Mouse (Mus musculus) thymus, postnatal 36 days (tissue): ENCODE data around the gene Gm5460.

Experiments used
- DNase-seq, 2 experiments: peaks; one replicate each; pipeline ENCODE4 v3.0.0; 2022; ENCODE audit warnings: mixed read lengths in 2 of 2

Gene Gm5460

GRCm38 (mm10) chr14:34016381-34016780, at the start of gene Gm5460:
Gene Gm5460, plus strand, starts transcription at chr14:34016758.
- no peak for DNase-seq

GRCm38 (mm10) chr14:33972679-33973078, 43.9 kb upstream of the Gm5460 start:
- no peak for DNase-seq

GRCm38 (mm10) chr14:33974752-33975151, 41.8 kb upstream of the Gm5460 start:
- DNase-seq: no peak

GRCm38 (mm10) chr14:33977748-33978147, 38.8 kb upstream of the Gm5460 start:
- DNase-seq: no peak

- DNase-seq: no peak
Observed at GRCm38 (mm10) chr14:33978604-33979059, 37.9 kb upstream of the Gm5460 start, which contains the start of gene Zfp488. Gene Zfp488, minus strand, starts transcription at chr14:33978764.

- no peak for DNase-seq
Observed at GRCm38 (mm10) chr14:33989201-33989600, 27.4 kb upstream of the Gm5460 start.

GRCm38 (mm10) chr14:33991971-33992370, 24.6 kb upstream of the Gm5460 start:
- no peak for DNase-seq

- DNase-seq: no peak
Observed at GRCm38 (mm10) chr14:33993051-33993450, 23.5 kb upstream of the Gm5460 start.

- DNase-seq: no peak
Observed at GRCm38 (mm10) chr14:33993521-33994289, 22.9 kb upstream of the Gm5460 start.

- no peak for DNase-seq
Observed at GRCm38 (mm10) chr14:33997427-33997826, 19.1 kb upstream of the Gm5460 start.

- no peak for DNase-seq
Observed at GRCm38 (mm10) chr14:34000076-34000475, 16.5 kb upstream of the Gm5460 start.

GRCm38 (mm10) chr14:34001445-34001844, 15.1 kb upstream of the Gm5460 start:
- no peak for DNase-seq

GRCm38 (mm10) chr14:34002358-34002757, 14.2 kb upstream of the Gm5460 start:
- no peak for DNase-seq

GRCm38 (mm10) chr14:34015063-34015462, 1.5 kb upstream of the Gm5460 start, which contains the start of gene Gm30083:
Gene Gm30083, minus strand, starts transcription at chr14:34015182.
- no peak for DNase-seq

GRCm38 (mm10) chr14:34016938-34017337, 380 bp downstream of the Gm5460 start:
- no peak for DNase-seq

- DNase-seq: no peak
Observed at GRCm38 (mm10) chr14:34026710-34027109, 10.2 kb downstream of the Gm5460 start.

- no peak for DNase-seq
Observed at GRCm38 (mm10) chr14:34033841-34034610, 17.5 kb downstream of the Gm5460 start.

- no peak for DNase-seq
Observed at GRCm38 (mm10) chr14:34041241-34041640, 24.7 kb downstream of the Gm5460 start.

GRCm38 (mm10) chr14:34043341-34043740, 26.8 kb downstream of the Gm5460 start:
- DNase-seq: no peak

GRCm38 (mm10) chr14:34050101-34050779, 33.7 kb downstream of the Gm5460 start:
- no peak for DNase-seq

GRCm38 (mm10) chr14:34052516-34052915, 36.0 kb downstream of the Gm5460 start, which contains the start of gene Antxrl:
Gene Antxrl, plus strand, starts transcription at chr14:34052707.
- DNase-seq: no peak

GRCm38 (mm10) chr14:34071665-34072064, 55.1 kb downstream of the Gm5460 start:
- DNase-seq: no peak

GRCm38 (mm10) chr14:34075346-34075745, 58.8 kb downstream of the Gm5460 start:
- no peak for DNase-seq
